Mouse (Mus musculus) hindbrain, embryonic 14.5 days (tissue): ENCODE measurements around the gene Akr1c6. TPM values are rescaled to one million over a fixed set of nuclear protein-coding genes. Genes with fewer than 3 reads are reported as not detected.

ENCODE experiments used
- ATAC-seq: fragments of 200-750 bp; cut with Nextera tagmentation; 2 replicates; pipeline ENCODE4 v1.8.0; 2017; ENCODE audit warnings: moderate number of reproducible peaks, mild to moderate bottlenecking, moderate TSS enrichment, moderate library complexity; ENCODE audit not compliant: low FRiP score
- DNase-seq: peaks from one replicate; pipeline ENCODE4 v3.0.0-alpha.2; 2015; ENCODE audit warnings: low spot score
- H3K27ac ChIP-seq: fragments of 300-500 bp; sonication (generic); 2 replicates; pipeline ENCODE4 v1.5.1; 2014; ENCODE audit warnings: mild to moderate bottlenecking, moderate library complexity
- H3K27me3 ChIP-seq: fragments of 300-500 bp; sonication (generic); 2 replicates; pipeline ENCODE4 v1.6.1; 2014; ENCODE audit warnings: mild to moderate bottlenecking, low read length, mixed read lengths; ENCODE audit not compliant: control insufficient read depth, insufficient read depth
- H3K36me3 ChIP-seq: fragments of 300-500 bp; sonication (generic); replicated peaks from 2 replicates; pipeline ENCODE4 v1.6.1; 2014; ENCODE audit not compliant: control insufficient read depth, insufficient read depth
- H3K4me1 ChIP-seq: fragments of 300-500 bp; sonication (generic); replicated peaks from 2 replicates; pipeline ENCODE4 v1.6.1; 2014; ENCODE audit warnings: antibody characterized with exemption, low read length, mixed read lengths; ENCODE audit not compliant: control insufficient read depth, insufficient read depth
- H3K4me2 ChIP-seq: fragments of 300-500 bp; sonication (generic); replicated peaks from 2 replicates; pipeline ENCODE4 v1.6.1; 2014; ENCODE audit warnings: mild to moderate bottlenecking, moderate library complexity
- H3K4me3 ChIP-seq: fragments of 300-500 bp; sonication (generic); replicated peaks from 2 replicates; pipeline ENCODE4 v1.5.1; 2014; ENCODE audit warnings: mild to moderate bottlenecking, low read length
- H3K9ac ChIP-seq: fragments of 300-500 bp; sonication (generic); 2 replicates; pipeline ENCODE4 v1.6.1; 2014
- H3K9me3 ChIP-seq: fragments of 300-500 bp; sonication (generic); 2 replicates; pipeline ENCODE4 v1.6.1; 2016; ENCODE audit warnings: low read length; ENCODE audit not compliant: control insufficient read depth
- WGBS: fragments of 180-500 bp; shearing (Covaris S2); extraction: QIAGEN DNeasy Blood & Tissue Kit; methylation state at CpG from one replicate; pipeline ENCODE4 v1.1.7; 2014; 5-methylcytosine and 5-hydroxymethylcytosine counted together
- polyA plus RNA-seq: library from polyadenylated mRNA; unstranded; fragments of >200 nt; fragmentation: Nextera tagmentation; extraction: Ambion mirVana; gene quantifications from 2 replicates; pipeline ENCODE4 v1.2.1, GENCODE M21; 2014

Akr1c6 gene
- polyA plus RNA-seq, 1 experiment from 2014 or later = not detected

DNA sequence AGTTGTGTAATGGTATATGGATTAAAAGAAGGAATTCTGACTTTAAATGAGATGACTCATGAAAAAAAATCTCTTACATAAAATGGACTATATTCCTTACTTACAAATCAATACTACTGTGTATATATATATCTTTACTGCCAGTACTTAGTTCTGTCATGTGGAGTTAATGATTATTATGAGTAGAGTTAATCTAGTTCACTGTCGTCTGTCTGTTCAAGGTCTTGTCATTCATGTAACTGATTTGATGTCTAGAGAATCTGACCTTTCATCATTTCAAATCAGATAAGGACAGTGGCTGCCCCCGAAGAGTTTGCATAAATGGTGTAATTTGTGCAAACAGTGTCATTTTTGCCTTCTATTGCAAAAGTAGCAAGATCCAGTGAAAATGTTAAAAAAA is 5.1 kb upstream of the Akr1c6 start:
- Histone ChIP-seq H3K9ac (no peak overlapping the region), H3K36me3 (no peaks in the 10 kb centered on the region), H3K27ac (no peak overlapping the region), H3K4me2 (no peak overlapping the region), H3K9me3 (no peaks in the 10 kb centered on the region), H3K4me3 (no peak overlapping the region), H3K4me1 (no peaks in the 10 kb centered on the region), H3K27me3 (no peaks in the 10 kb centered on the region)
- WGBS = 82% methylated on average over 2 of the region's 2 CpGs
- no peak for ATAC-seq
- no peak for DNase-seq

DNA sequence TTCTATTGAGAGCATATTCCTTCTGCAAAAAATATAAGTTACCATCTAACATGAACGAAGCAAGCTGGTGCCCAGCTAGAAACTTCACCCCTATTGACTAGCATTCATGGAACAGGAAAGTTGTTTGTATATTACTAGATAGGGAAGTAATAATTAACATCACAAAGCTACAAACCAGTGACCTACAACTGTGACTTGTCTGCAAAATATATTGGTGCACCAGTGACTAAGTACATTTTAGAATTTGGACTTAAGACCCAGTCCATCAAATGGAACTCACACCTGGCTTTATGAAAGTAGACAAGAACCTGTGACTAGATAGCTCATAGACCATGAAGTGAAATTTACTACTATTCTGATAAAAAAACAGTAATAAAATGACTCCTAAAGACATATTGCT is 3.0 kb upstream of the Akr1c6 start:
- Histone ChIP-seq H3K9me3 (no peaks in the 10 kb centered on the region), H3K4me1 (no peaks in the 10 kb centered on the region), H3K4me2 (no peak overlapping the region), H3K27ac (no peak overlapping the region), H3K4me3 (no peak overlapping the region), H3K27me3 (no peaks in the 10 kb centered on the region), H3K9ac (no peak overlapping the region), H3K36me3 (no peaks in the 10 kb centered on the region)
- no peak for ATAC-seq
- 88% methylated on average over 1 of the region's 1 CpGs for WGBS
- no peak for DNase-seq

DNA sequence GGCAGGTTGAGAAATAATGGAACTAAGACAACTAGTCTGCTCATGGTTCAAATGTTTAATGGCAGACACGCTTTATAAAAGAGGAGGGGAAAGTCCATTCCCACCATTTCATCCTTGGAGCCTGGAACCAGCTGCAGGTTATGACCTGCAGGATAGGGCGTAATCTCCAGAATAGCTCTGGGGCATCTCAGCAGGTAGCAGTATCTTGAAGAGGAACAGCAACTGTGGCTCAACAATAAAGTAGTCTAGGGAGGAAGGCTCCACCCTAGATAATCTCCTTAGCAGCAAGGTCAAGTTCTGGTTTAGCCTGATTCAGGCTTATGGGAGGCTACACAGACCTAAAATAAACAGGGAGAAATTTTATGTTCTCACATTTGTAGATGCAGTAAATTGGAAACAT is 31.5 kb downstream of the Akr1c6 start:
- Histone ChIP-seq H3K4me3 (no peak overlapping the region), H3K4me1 (no peaks in the 10 kb centered on the region), H3K36me3 (no peaks in the 10 kb centered on the region), H3K9ac (no peak overlapping the region), H3K4me2 (no peak overlapping the region), H3K9me3 (no peaks in the 10 kb centered on the region), H3K27ac (no peak overlapping the region), H3K27me3 (no peaks in the 10 kb centered on the region)
- DNase-seq (no peak), ATAC-seq (no peak)
- WGBS = 91% methylated on average over 2 of the region's 2 CpGs

- no peak overlapping the region for H3K4me3 ChIP-seq
- DNase-seq (no peak), ATAC-seq (no peak)
- H3K36me3 ChIP-seq = no peaks in the 10 kb centered on the region
- no peak overlapping the region for H3K9ac ChIP-seq
- no peaks in the 10 kb centered on the region for H3K9me3 ChIP-seq
- no peaks in the 10 kb centered on the region for H3K4me1 ChIP-seq
- H3K4me2 ChIP-seq = no peak overlapping the region
- H3K27ac ChIP-seq = no peak overlapping the region
- H3K27me3 ChIP-seq = no peaks in the 10 kb centered on the region
- 79% methylated on average over 1 of the region's 1 CpGs for WGBS
Measured at GRCm38 (mm10) chr13:4467896-4468295, 33.8 kb downstream of the Akr1c6 start.

Other genes starting within 250 kb of the Akr1c6 start
- 5.5 and 7.5 TPM in 2 replicates for gene Akr1c13, start 243.2 kb upstream of the Akr1c6 start, polyA plus RNA-seq
- 7.3 and 7.6 TPM in 2 replicates for gene Akr1c19, start 205.6 kb upstream of the Akr1c6 start, polyA plus RNA-seq
- gene Akr1c12, start 154.9 kb upstream of the Akr1c6 start, polyA plus RNA-seq = 0.16 and 0.18 TPM in 2 replicates
- not detected in 2 replicates for gene Akr1c20, start 89.0 kb downstream of the Akr1c6 start, polyA plus RNA-seq
- not detected in 2 replicates for gene Akr1c21, start 139.8 kb downstream of the Akr1c6 start, polyA plus RNA-seq
- gene Akr1e1, start 174.9 kb downstream of the Akr1c6 start, polyA plus RNA-seq = 37.8 and 38.2 TPM in 2 replicates